Comparison of ENCODE assay signal across 8 mouse cellular contexts in the genomic region with DNA sequence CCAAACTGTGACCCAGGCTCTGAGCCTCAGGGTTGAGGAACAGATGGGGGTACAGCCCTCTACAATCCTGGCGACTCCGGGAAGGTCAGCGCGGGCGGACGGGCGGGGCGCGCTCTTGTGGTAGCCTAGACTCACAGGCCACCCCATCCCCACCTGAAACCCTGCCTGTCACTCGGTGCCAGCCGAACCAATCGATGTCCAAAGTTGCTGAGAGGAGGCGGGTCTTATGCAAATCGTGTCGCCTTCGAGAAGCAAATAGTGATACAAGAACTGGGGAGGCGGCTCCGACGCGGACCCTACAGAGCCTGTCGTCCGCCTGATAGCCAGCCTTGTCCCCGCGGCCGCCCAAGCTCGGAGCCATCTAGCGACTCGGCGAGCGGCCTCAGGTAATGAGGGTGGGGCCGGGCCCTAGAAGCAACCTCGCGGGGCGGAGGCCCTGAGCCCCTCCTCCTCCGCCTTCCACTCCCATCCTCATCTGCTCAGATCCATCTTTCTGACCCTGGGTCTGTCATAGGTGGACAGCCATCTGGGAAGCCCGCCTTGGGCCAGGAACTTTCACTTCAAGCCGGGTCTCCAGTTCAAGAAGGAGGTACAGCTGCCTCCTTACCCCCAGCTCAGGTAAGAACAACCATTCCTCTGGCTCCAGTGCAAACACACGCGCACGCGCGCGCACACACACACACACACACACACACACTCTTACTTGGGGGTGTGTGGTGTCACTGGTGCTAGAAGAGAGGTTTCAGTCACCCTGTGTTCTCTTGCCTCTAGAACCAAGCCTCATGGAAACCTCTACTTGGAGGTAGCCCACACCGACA. TPM values are rescaled to one million over a fixed set of nuclear protein-coding genes. Genes with fewer than 3 reads are reported as not detected.
DNase-seq lines count a peak whose midpoint lies in the region; ATAC-seq and TF ChIP-seq lines count a peak whose summit lies in the region.

No protein-coding gene starts in this region.

- ATAC-seq in hindbrain, embryonic 13.5 days (ENCODE audit: low FRiP score) = peak; percentile 94
- ATAC-seq in lung, embryonic 15.5 days (ENCODE audit: borderline replicate concordance, extremely low read depth, low FRiP score, low TSS enrichment) = peak; percentile 83

- peak; percentile 75 for DNase-seq in MN1 (ENCODE audit: low spot score)
- peak; percentile 91 to 92 for DNase-seq in cerebellum, postnatal 10 days
- DNase-seq in frontal cortex, postnatal 25 days (ENCODE audit: low spot score in 2 of 2) = peak; percentile 78 to 82
- peak; percentile 83 to 88 for DNase-seq in layer of hippocampus, postnatal 10 days (ENCODE audit: low spot score in 2 of 2)
- DNase-seq in testis, postnatal 10 days (ENCODE audit: low spot score) = peak; percentile 73

- 0 out of 2 replicates have a peak, but pooled peaks have one; percentile 15 for TF ChIP-seq CTCF in olfactory bulb, adult 2 months (IDR thresholded peaks at IDR 0.05; ENCODE audit: insufficient read depth, low read depth, low read length)

- TF ChIP-seq POLR2A in olfactory bulb, adult 2 months (IDR thresholded peaks at IDR 0.05; ENCODE audit: insufficient read depth, low read depth, low read length) = peak; percentile 44; the same call in 1 of the 2 replicates

- peak overlapping the region; percentile 76 for H3K9ac ChIP-seq in hindbrain, embryonic 13.5 days
- no peak overlapping the region for H3K9ac ChIP-seq in lung, embryonic 15.5 days

- H3K4me2 ChIP-seq in hindbrain, embryonic 13.5 days = peak overlapping the region; percentile 80
- peak overlapping the region; percentile 72 for H3K4me2 ChIP-seq in lung, embryonic 15.5 days

- WGBS in hindbrain, embryonic 13.5 days = 11% methylated on average over 42 of the region's 44 CpGs
- 11% methylated on average over 44 of the region's 44 CpGs for WGBS in lung, embryonic 15.5 days
- WGBS in olfactory bulb, adult 2 months = 7% methylated on average over 44 of the region's 44 CpGs

- peak overlapping the region; percentile 52 for H3K27ac ChIP-seq in hindbrain, embryonic 13.5 days
- no peak overlapping the region for H3K27ac ChIP-seq in lung, embryonic 15.5 days
- peak overlapping the region; percentile 71 for H3K27ac ChIP-seq in olfactory bulb, adult 2 months (ENCODE audit: insufficient read depth, low read depth, low read length)

- H3K4me3 ChIP-seq in hindbrain, embryonic 13.5 days = peak overlapping the region; percentile 54
- H3K4me3 ChIP-seq in lung, embryonic 15.5 days = peak overlapping the region; percentile 41
- H3K4me3 ChIP-seq in olfactory bulb, adult 2 months (ENCODE audit: insufficient read depth, low read depth, low read length) = peak overlapping the region; percentile 70

- no peaks in the 10 kb centered on the region for H3K36me3 ChIP-seq in hindbrain, embryonic 13.5 days
- H3K36me3 ChIP-seq in lung, embryonic 15.5 days = no peaks in the 10 kb centered on the region

- no peaks in the 10 kb centered on the region for H3K9me3 ChIP-seq in hindbrain, embryonic 13.5 days
- H3K9me3 ChIP-seq in lung, embryonic 15.5 days = no peaks in the 10 kb centered on the region

- H3K27me3 ChIP-seq in hindbrain, embryonic 13.5 days = peaks cover 81% of the 10 kb centered on the region
- H3K27me3 ChIP-seq in lung, embryonic 15.5 days = peaks cover 77% of the 10 kb centered on the region

- peaks cover 32% of the 10 kb centered on the region for H3K4me1 ChIP-seq in hindbrain, embryonic 13.5 days (replicated peaks)
- peaks cover 19% of the 10 kb centered on the region for H3K4me1 ChIP-seq in lung, embryonic 15.5 days
- H3K4me1 ChIP-seq in olfactory bulb, adult 2 months (ENCODE audit: control insufficient read depth, insufficient read depth, low read length) = peaks cover 32% of the 10 kb centered on the region

RNA-seq across cellular contexts. Expression of gene Hpcal4, which starts 0.4 kb away (rescaled TPM):
- 14.9 and 18.8 TPM in 2 replicates for polyA plus RNA-seq in hindbrain, embryonic 13.5 days (2015; fragmentation: Nextera tagmentation; extraction: Ambion mirVana)
- total RNA-seq in layer of hippocampus, postnatal 10 days (2021) = 100 to 1,000 TPM; 222 to 231 TPM
- polyA plus RNA-seq in lung, embryonic 15.5 days (2015; fragmentation: Nextera tagmentation; extraction: Ambion mirVana) = 0.28 and 0.37 TPM in 2 replicates
- 61.6 TPM in 1 of 2 replicates, not detected in the other for polyA plus RNA-seq in olfactory bulb, adult 2 months (2012; ENCODE audit: insufficient read depth, insufficient read length, low replicate concordance, missing spikeins)

RNA-seq across cellular contexts. Expression of gene Nt5c1a, which starts 17.9 kb away (rescaled TPM):
- not detected in 2 replicates for polyA plus RNA-seq in hindbrain, embryonic 13.5 days (2015; fragmentation: Nextera tagmentation; extraction: Ambion mirVana)
- 1 to 10 TPM; 6.9 to 7.4 TPM for total RNA-seq in layer of hippocampus, postnatal 10 days (2021)
- polyA plus RNA-seq in lung, embryonic 15.5 days (2015; fragmentation: Nextera tagmentation; extraction: Ambion mirVana) = not detected in 2 replicates
- polyA plus RNA-seq in olfactory bulb, adult 2 months (2012; ENCODE audit: insufficient read depth, insufficient read length, low replicate concordance, missing spikeins) = not detected in 2 replicates

RNA-seq across cellular contexts. Expression of gene Ppie, which starts 43.7 kb away (rescaled TPM):
- polyA plus RNA-seq in hindbrain, embryonic 13.5 days (2015; fragmentation: Nextera tagmentation; extraction: Ambion mirVana) = 60.9 and 64.8 TPM in 2 replicates
- 10 to 100 TPM; 22.2 to 24.7 TPM for total RNA-seq in layer of hippocampus, postnatal 10 days (2021)
- polyA plus RNA-seq in lung, embryonic 15.5 days (2015; fragmentation: Nextera tagmentation; extraction: Ambion mirVana) = 107 and 109 TPM in 2 replicates
- not detected in 2 replicates for polyA plus RNA-seq in olfactory bulb, adult 2 months (2012; ENCODE audit: insufficient read depth, insufficient read length, low replicate concordance, missing spikeins)

RNA-seq across cellular contexts. Expression of gene Heyl, which starts 49.9 kb away (rescaled TPM):
- polyA plus RNA-seq in hindbrain, embryonic 13.5 days (2015; fragmentation: Nextera tagmentation; extraction: Ambion mirVana) = 8.0 and 8.8 TPM in 2 replicates
- 1 to 10 TPM; 7.3 to 8.5 TPM for total RNA-seq in layer of hippocampus, postnatal 10 days (2021)
- 30.0 TPM in 2 replicates for polyA plus RNA-seq in lung, embryonic 15.5 days (2015; fragmentation: Nextera tagmentation; extraction: Ambion mirVana)
- not detected in 2 replicates for polyA plus RNA-seq in olfactory bulb, adult 2 months (2012; ENCODE audit: insufficient read depth, insufficient read length, low replicate concordance, missing spikeins)

Comparison
In these comparisons a context has a peak if more than half of its experiments do, and no peak if none do; other contexts are left out.
1. RNA of gene Hpcal4, which starts 0.4 kb away (polyA plus RNA-seq): 61.6 TPM in olfactory bulb, adult 2 months and 14.9 to 18.8 TPM in hindbrain, embryonic 13.5 days; 0.28 to 0.37 TPM in lung, embryonic 15.5 days; every median in the first group is over 10 times any median in the second.
2. RNA of gene Ppie, which starts 43.7 kb away (polyA plus RNA-seq): 107 to 109 TPM in lung, embryonic 15.5 days and 60.9 to 64.8 TPM in hindbrain, embryonic 13.5 days; not detected in olfactory bulb, adult 2 months; every median in the first group is over 10 times any median in the second.
3. Peak in every context shown above with its lines, with median percentiles within 50 percentile points of each other: DNase-seq and H3K4me3 ChIP-seq.